Mouse (Mus musculus) 3134 (cell line): ENCODE results near the gene Bhmt2.

ENCODE experiments used
- DNase-seq: peaks from one replicate; pipeline ENCODE4 v3.0.0-alpha.2; 2011; ENCODE audit warnings: low spot score; ENCODE audit not compliant: insufficient read length; ENCODE audit errors: extremely low read depth

Gene Bhmt2

GRCm38 (mm10) chr13:93648387-93649130, 25.5 kb downstream of the Bhmt2 start:
- DNase-seq = no peak

- DNase-seq = no peak
These were observed 34.5 kb downstream of the Bhmt2 start for GRCm38 (mm10) chr13:93639636-93640035.

GRCm38 (mm10) chr13:93637282-93638245, 36.5 kb downstream of the Bhmt2 start, which contains the start of gene Bhmt:
Gene Bhmt (minus strand): TSS chr13:93637961.
- DNase-seq = no peak

GRCm38 (mm10) chr13:93636561-93636960, 37.5 kb downstream of the Bhmt2 start:
- DNase-seq = no peak

- DNase-seq = no peak
These were observed 41.2 kb downstream of the Bhmt2 start for GRCm38 (mm10) chr13:93632927-93633326.

GRCm38 (mm10) chr13:93630941-93631705, 43.0 kb downstream of the Bhmt2 start:
- no peak for DNase-seq

GRCm38 (mm10) chr13:93628861-93629260, 45.2 kb downstream of the Bhmt2 start:
- no peak for DNase-seq

- no peak for DNase-seq
These were observed 59.6 kb downstream of the Bhmt2 start for GRCm38 (mm10) chr13:93614361-93614948.

- no peak for DNase-seq
These were observed 60.3 kb downstream of the Bhmt2 start for GRCm38 (mm10) chr13:93613771-93614170.

GRCm38 (mm10) chr13:93612660-93613607, 61.2 kb downstream of the Bhmt2 start:
- DNase-seq = no peak

- no peak for DNase-seq
These were observed 65.6 kb downstream of the Bhmt2 start for GRCm38 (mm10) chr13:93608476-93608875.

GRCm38 (mm10) chr13:93607701-93608100, 66.4 kb downstream of the Bhmt2 start:
- DNase-seq = no peak

GRCm38 (mm10) chr13:93606868-93607578, 67.1 kb downstream of the Bhmt2 start:
- DNase-seq = no peak
